Mouse (Mus musculus) neutrophil, adult 5-6 weeks (primary cell): ENCODE results near the gene Erg28. TPM values are rescaled to one million over a fixed set of nuclear protein-coding genes. Genes with fewer than 3 reads are reported as not detected.
A peak's percentile ranks its signal among the peaks of the same experiment; 100 is the strongest.

ENCODE experiments used
- ATAC-seq: fragments of 151-379, 151-347 bp; 2 replicates; pipeline ENCODE4 v1.8.0; 2017; ENCODE audit warnings: mild to moderate bottlenecking, moderate TSS enrichment; ENCODE audit not compliant: insufficient number of reproducible peaks, poor library complexity, low FRiP score, severe bottlenecking; ENCODE audit errors: extremely low read depth
- total RNA-seq: library from RNA; stranded (forward); fragments of 200-1000 nt; gene quantifications from 2 replicates; pipeline ENCODE4 v1.2.3, GENCODE M21; 2017

Erg28 gene
- total RNA-seq = 22.7 and 25.4 TPM in 2 replicates

GRCm38 (mm10) chr12:85824438-85825264 lies at the start of gene Erg28, which contains the start of gene Ttll5:
TSS of gene Erg28 (minus strand) at chr12:85824550.
TSS of gene Ttll5 (plus strand) at chr12:85824659.
- ATAC-seq = peak; percentile 92

- no peak for ATAC-seq
Observed at GRCm38 (mm10) chr12:85869423-85869822, 45.1 kb upstream of the Erg28 start.

GRCm38 (mm10) chr12:85867125-85867524 lies 42.8 kb upstream of the Erg28 start:
- ATAC-seq = no peak

GRCm38 (mm10) chr12:85866624-85867023 lies 42.3 kb upstream of the Erg28 start:
- no peak for ATAC-seq

- peak; percentile 39; the same call in 1 of the 2 replicates for ATAC-seq
Observed at GRCm38 (mm10) chr12:85865526-85865925, 41.2 kb upstream of the Erg28 start.

GRCm38 (mm10) chr12:85862514-85862913 lies 38.2 kb upstream of the Erg28 start:
- no peak for ATAC-seq

GRCm38 (mm10) chr12:85859511-85860189 lies 35.3 kb upstream of the Erg28 start:
- ATAC-seq = no peak

- ATAC-seq = no peak
Observed at GRCm38 (mm10) chr12:85859111-85859510, 34.8 kb upstream of the Erg28 start.

GRCm38 (mm10) chr12:85857300-85857699 lies 33.0 kb upstream of the Erg28 start:
- no peak for ATAC-seq

- ATAC-seq = no peak
Observed at GRCm38 (mm10) chr12:85854271-85854670, 29.9 kb upstream of the Erg28 start.

- no peak for ATAC-seq
Observed at GRCm38 (mm10) chr12:85853836-85854235, 29.5 kb upstream of the Erg28 start.

- ATAC-seq = no peak
Observed at GRCm38 (mm10) chr12:85850661-85851060, 26.3 kb upstream of the Erg28 start.

GRCm38 (mm10) chr12:85848164-85848958 lies 24.0 kb upstream of the Erg28 start:
- peak; percentile 56; the same call in 1 of the 2 replicates for ATAC-seq

- ATAC-seq = no peak
Observed at GRCm38 (mm10) chr12:85839371-85840000, 15.1 kb upstream of the Erg28 start.

GRCm38 (mm10) chr12:85837765-85838164 lies 13.4 kb upstream of the Erg28 start:
- ATAC-seq = no peak

GRCm38 (mm10) chr12:85834543-85834942 lies 10.2 kb upstream of the Erg28 start:
- no peak for ATAC-seq

GRCm38 (mm10) chr12:85830691-85831090 lies 6.3 kb upstream of the Erg28 start:
- no peak for ATAC-seq

GRCm38 (mm10) chr12:85829866-85830265 lies 5.5 kb upstream of the Erg28 start:
- ATAC-seq = no peak

- no peak for ATAC-seq
Observed at GRCm38 (mm10) chr12:85828856-85829255, 4.5 kb upstream of the Erg28 start.
